ENCODE assay signal across 8 mouse cellular contexts in the genomic region with DNA sequence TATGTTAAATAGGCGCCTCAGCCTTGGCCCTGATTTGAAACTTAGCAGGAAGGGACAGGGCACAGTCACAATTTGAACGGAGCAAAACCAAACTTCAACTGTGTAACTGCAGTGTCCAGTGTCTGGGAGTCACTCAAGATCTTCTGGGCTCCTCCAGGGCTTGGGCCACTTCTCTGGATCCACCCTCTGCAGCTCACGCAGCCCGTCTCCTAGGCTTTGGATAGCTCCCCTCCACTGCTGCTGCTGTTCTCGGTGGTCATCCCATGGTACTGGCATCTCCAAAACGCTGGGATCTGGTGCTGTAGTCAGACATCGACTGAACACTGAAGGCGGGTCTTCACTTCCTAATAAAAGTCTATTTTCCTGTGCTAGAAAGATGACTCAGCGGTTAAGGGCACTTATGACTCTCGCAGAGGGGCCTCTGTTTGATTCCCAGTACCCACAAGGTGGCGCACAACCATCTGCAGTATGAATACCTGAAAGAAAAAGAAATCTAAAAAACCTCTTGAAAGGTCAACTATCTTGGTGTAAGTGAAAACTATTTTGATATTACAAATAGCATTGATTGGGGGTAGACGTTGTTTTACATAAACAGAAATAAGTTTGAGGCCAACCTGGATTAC. TPM values are rescaled to one million over a fixed set of nuclear protein-coding genes. Genes with fewer than 3 reads are reported as not detected.
DNase-seq lines count a peak whose midpoint lies in the region; ATAC-seq lines count a peak whose summit lies in the region.

No protein-coding gene starts in this region.

- intact Hi-C loops in left cerebral cortex, postnatal 4 days (cut with DNase I), result no loop called here

- H3K4me1 ChIP-seq in megakaryocyte, embryonic 14.5 days, result peaks cover 47% of the 10 kb centered on the region

- DNase-seq in left cerebral cortex, postnatal 4 days, result peak; percentile 16
- DNase-seq in left cerebral cortex, adult 18-20 months (ENCODE audit: low spot score in 2 of 2), result no peak
- peak; percentile 81 for DNase-seq in R1 (ENCODE audit: low read depth, low spot score)
- no peak for DNase-seq in frontal cortex, postnatal 10 days (ENCODE audit: low spot score in 2 of 2)
- DNase-seq in layer of hippocampus, postnatal 36 days, result no peak

- H3K4me3 ChIP-seq in megakaryocyte, embryonic 14.5 days (replicated peaks), result peak overlapping the region; percentile 21

- H3K36me3 ChIP-seq in megakaryocyte, embryonic 14.5 days (replicated peaks; ENCODE audit: low read length), result peaks cover 5% of the 10 kb centered on the region

- no peaks in the 10 kb centered on the region for H3K27me3 ChIP-seq in megakaryocyte, embryonic 14.5 days (replicated peaks)

- ATAC-seq in granulocyte monocyte progenitor cell, adult 5-6 weeks (replicated peaks; ENCODE audit: poor library complexity, severe bottlenecking), result peak; percentile 76
- no peak for ATAC-seq in activated CD4-positive, CD25-positive, alpha-beta regulatory T cell, adult 4 months

- peaks cover 6% of the 10 kb centered on the region for H3K9me3 ChIP-seq in megakaryocyte, embryonic 14.5 days

RNA-seq across cellular contexts. Expression of gene Ing2, which starts 14.5 kb away (rescaled TPM):
- total RNA-seq in left cerebral cortex, postnatal 4 days (2021), result 10 to 100 TPM; 25.3 to 26.1 TPM
- total RNA-seq in left cerebral cortex, adult 18-20 months (2021), result 10 to 100 TPM; 53.2 to 53.6 TPM
- total RNA-seq in granulocyte monocyte progenitor cell, adult 5-6 weeks (2014; fragmentation: Nextera tagmentation), result 22.9 and 34.9 TPM in 2 replicates
- 48.6 and 52.0 TPM in 2 replicates for total RNA-seq in granulocyte monocyte progenitor cell, adult 5-6 weeks (2017)
- 5.4 and 5.7 TPM in 2 replicates for polyA plus RNA-seq in megakaryocyte, embryonic 14.5 days (2012; ENCODE audit: insufficient read depth, low replicate concordance)
- 10 to 100 TPM; 33.5 to 37.0 TPM for total RNA-seq in layer of hippocampus, postnatal 36 days (2021)
- polyA plus RNA-seq in activated CD4-positive, CD25-positive, alpha-beta regulatory T cell, adult 4 months (2017; shearing (Covaris generic)), result 1 to 10 TPM; 5.3 to 8.6 TPM

RNA-seq across cellular contexts. Expression of gene Cdkn2aip, which starts 23.9 kb away (rescaled TPM):
- 10 to 100 TPM; 15.7 to 19.8 TPM for total RNA-seq in left cerebral cortex, postnatal 4 days (2021)
- total RNA-seq in left cerebral cortex, adult 18-20 months (2021), result 10 to 100 TPM; 18.5 to 20.8 TPM
- 13.2 and 13.9 TPM in 2 replicates for total RNA-seq in granulocyte monocyte progenitor cell, adult 5-6 weeks (2014; fragmentation: Nextera tagmentation)
- 19.7 and 26.5 TPM in 2 replicates for total RNA-seq in granulocyte monocyte progenitor cell, adult 5-6 weeks (2017)
- 4.5 and 5.9 TPM in 2 replicates for polyA plus RNA-seq in megakaryocyte, embryonic 14.5 days (2012; ENCODE audit: insufficient read depth, low replicate concordance)
- 10 to 100 TPM; 16.6 to 17.3 TPM for total RNA-seq in layer of hippocampus, postnatal 36 days (2021)
- polyA plus RNA-seq in activated CD4-positive, CD25-positive, alpha-beta regulatory T cell, adult 4 months (2017; shearing (Covaris generic)), result 10 to 100 TPM; 12.3 to 13.8 TPM

Comparison
In these comparisons a context has a peak if more than half of its experiments do, and no peak if none do; other contexts are left out.
1. DNase-seq: peak in left cerebral cortex, postnatal 4 days (single experiment) and R1 (single experiment); none in left cerebral cortex, adult 18-20 months (0 of 2), frontal cortex, postnatal 10 days (0 of 2) and layer of hippocampus, postnatal 36 days (0 of 2).